Mouse (Mus musculus) cerebellum, postnatal 14 days (tissue): ENCODE measurements around the gene Hbq1b.
A peak's percentile ranks its signal among the peaks of the same experiment; 100 is the strongest.

Experiments used
- DNase-seq, 2 experiments: peaks; one replicate each; pipeline ENCODE4 v3.0.0; 2021; ENCODE audit warnings: mixed read lengths in 2 of 2

Gene Hbq1b

GRCm38 (mm10) chr11:32286695-32287492, at the start of gene Hbq1b:
TSS of gene Hbq1b (plus strand) at chr11:32286965.
- DNase-seq = peak; percentile 88 to 91

GRCm38 (mm10) chr11:32237411-32237795, 49.4 kb upstream of the Hbq1b start:
- no peak for DNase-seq

GRCm38 (mm10) chr11:32238093-32238860, 48.5 kb upstream of the Hbq1b start:
- peak; percentile 88 to 91 for DNase-seq

GRCm38 (mm10) chr11:32241391-32241790, 45.4 kb upstream of the Hbq1b start:
- no peak for DNase-seq

GRCm38 (mm10) chr11:32242209-32242608, 44.6 kb upstream of the Hbq1b start:
- no peak for DNase-seq

GRCm38 (mm10) chr11:32243205-32243955, 43.4 kb upstream of the Hbq1b start:
- DNase-seq = no peak

- no peak for DNase-seq
Measured at GRCm38 (mm10) chr11:32244064-32244463, 42.7 kb upstream of the Hbq1b start.

GRCm38 (mm10) chr11:32244617-32245016, 42.1 kb upstream of the Hbq1b start:
- no peak for DNase-seq

GRCm38 (mm10) chr11:32245614-32246013, 41.2 kb upstream of the Hbq1b start:
- no peak for DNase-seq

GRCm38 (mm10) chr11:32247068-32247467, 39.7 kb upstream of the Hbq1b start:
- peak; percentile 18 to 35 for DNase-seq

- no peak for DNase-seq
Measured at GRCm38 (mm10) chr11:32248350-32248749, 38.4 kb upstream of the Hbq1b start.

- DNase-seq = no peak
Measured at GRCm38 (mm10) chr11:32250880-32251763, 35.6 kb upstream of the Hbq1b start.

GRCm38 (mm10) chr11:32253121-32253520, 33.6 kb upstream of the Hbq1b start:
- DNase-seq = no peak

- DNase-seq = no peak
Measured at GRCm38 (mm10) chr11:32256146-32256545, 30.6 kb upstream of the Hbq1b start.

GRCm38 (mm10) chr11:32256566-32256965, 30.2 kb upstream of the Hbq1b start:
- DNase-seq = no peak

GRCm38 (mm10) chr11:32262674-32263415, 23.9 kb upstream of the Hbq1b start:
- DNase-seq = no peak

GRCm38 (mm10) chr11:32265117-32265738, 21.5 kb upstream of the Hbq1b start:
- no peak for DNase-seq

GRCm38 (mm10) chr11:32266194-32266593, 20.6 kb upstream of the Hbq1b start:
- no peak for DNase-seq

- DNase-seq = peak in 1 of 2 experiments; percentile 16
Measured at GRCm38 (mm10) chr11:32266776-32267175, 20.0 kb upstream of the Hbq1b start.

- peak; percentile 97 to 98 for DNase-seq
Measured at GRCm38 (mm10) chr11:32267188-32267884, 19.4 kb upstream of the Hbq1b start, which contains the start of gene Nprl3. TSS of gene Nprl3 (minus strand) at chr11:32267707.
